Mouse (Mus musculus) heart, postnatal 4 days (tissue): ENCODE data around the gene Enpp6. TPM values are rescaled to one million over a fixed set of nuclear protein-coding genes. Genes with fewer than 3 reads are reported as not detected.
"Not testable (repeated sequence)": the region's sequence is repeated elsewhere in the genome, so short reads cannot be mapped to it uniquely, and the experiment has no call there.

Experiments used
- DNase-seq: peaks from one replicate; pipeline ENCODE4 v3.0.0; 2021
- total RNA-seq, 2 experiments: library from RNA; stranded (reverse); gene quantifications; 2 replicates each; pipeline ENCODE4 v1.2.3; 2021

Enpp6 gene
- total RNA-seq, 2 experiments from 2014 or later: 9.7 to 11.2 TPM

DNA sequence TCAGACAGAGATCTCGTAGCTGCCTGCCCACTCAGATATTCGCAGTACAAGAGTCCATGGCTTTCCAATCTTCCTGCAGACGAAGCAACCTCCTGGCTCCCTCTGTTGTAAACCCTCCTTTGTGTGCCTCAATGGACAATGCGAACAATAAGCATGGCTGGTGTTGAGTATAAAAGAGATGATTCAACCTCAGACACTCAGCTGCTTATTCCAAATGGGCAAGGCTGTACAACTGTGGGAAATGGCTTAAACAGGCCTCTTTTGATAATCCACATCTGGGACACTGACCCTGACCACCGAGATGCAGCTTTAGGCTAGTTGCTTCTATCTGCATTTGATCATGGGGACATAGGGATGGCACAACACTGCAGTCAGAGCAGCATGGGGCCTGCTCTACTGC, 19.0 kb downstream of the Enpp6 start:
- DNase-seq: no peak

DNA sequence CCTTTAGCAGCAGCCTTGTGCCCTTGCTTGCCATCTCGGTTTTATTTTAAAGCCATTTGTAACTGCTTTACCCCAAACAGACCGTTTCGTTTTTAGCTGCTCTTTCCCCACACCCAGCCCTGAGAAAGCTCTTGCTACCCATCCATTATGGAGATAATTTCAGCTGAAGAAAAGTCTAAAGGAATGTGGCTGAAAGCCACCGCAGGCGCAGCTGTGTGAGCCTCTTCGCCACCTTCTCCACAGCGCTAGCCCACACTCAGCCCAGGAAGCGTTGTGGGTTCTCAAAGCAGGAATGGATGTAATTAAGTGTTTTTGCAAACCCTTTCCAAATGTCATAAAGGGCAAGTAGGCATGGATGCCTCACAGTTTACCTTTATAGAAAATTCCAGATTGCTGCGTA, 20.1 kb downstream of the Enpp6 start:
- no peak for DNase-seq

GRCm38 (mm10) chr8:47008220-47008773, 21.6 kb downstream of the Enpp6 start:
- no peak for DNase-seq

- DNase-seq: peak; percentile 80
Measured at GRCm38 (mm10) chr8:47016268-47016946, 29.7 kb downstream of the Enpp6 start.

GRCm38 (mm10) chr8:47021135-47021555, 34.5 kb downstream of the Enpp6 start:
- DNase-seq: no peak

DNA sequence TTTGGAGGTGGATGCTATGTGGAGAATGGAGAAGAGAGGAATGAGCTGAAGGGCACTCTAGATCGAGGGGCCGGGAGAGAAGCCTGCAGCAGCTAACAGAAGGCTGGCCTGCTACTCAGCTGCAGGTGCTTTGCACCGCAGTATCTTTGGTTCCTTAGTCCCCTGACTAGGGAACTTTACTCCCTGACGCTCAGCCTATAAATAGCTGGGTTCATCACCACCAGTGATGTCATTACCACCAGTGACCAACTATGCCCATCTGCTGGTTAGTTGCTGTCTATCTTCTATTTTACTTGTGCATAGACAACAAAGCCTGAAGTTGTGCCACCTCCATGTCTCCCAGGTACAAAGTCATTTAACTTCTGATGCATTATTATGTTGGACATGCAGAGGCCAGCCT, 37.9 kb downstream of the Enpp6 start:
- DNase-seq: no peak

DNA sequence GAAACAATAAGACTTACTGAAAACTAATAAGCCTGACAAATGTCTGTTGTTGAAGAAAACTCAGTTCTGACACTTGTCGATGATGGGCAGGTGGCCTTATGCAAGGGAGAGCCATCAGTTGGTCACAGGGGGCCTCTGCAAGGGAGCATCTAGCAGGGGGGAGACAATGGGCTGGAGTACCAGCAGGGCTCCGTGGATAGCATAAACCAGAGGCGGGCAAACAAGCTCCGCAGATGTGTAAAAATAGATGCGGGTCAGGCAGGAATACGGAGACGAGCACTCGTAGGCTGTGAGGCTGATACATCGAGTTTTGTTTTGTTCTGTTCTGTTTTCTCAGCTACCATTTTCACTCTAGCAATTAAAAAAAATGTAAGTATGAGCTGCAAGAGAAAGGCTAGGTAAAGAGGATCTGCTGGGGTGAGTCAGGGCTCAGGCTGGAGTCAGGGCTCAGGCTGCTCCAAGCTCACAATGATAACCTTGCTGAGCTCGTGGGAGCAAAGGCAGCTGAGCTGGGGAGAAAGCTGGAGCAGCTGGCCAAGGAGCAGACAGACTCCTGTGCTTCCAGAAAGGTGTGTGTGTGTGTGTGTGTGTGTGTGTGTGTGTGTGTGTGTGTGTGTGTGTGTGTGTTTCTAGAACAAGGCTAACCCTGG, 40.3 kb downstream of the Enpp6 start:
- no peak for DNase-seq

DNA sequence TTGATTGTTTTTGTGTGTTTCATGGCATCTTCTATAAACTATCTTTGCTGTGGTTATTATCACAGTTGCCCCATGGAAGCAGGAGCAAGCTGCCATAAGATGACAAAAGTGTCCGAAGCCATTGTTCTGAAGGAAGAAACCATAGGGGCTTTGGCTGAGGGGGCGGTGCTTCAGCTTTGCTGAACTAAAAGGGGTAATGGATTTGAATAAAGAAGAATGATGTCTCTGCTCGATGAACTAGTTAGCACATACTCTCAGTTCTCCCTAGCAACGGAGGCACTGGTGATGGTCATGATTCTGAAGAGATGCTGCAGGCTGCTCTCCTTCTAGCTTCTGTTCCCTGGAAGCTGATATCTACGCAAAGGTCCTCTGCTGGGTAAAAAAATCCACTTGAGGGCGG, 41.8 kb downstream of the Enpp6 start:
- DNase-seq: no peak

DNA sequence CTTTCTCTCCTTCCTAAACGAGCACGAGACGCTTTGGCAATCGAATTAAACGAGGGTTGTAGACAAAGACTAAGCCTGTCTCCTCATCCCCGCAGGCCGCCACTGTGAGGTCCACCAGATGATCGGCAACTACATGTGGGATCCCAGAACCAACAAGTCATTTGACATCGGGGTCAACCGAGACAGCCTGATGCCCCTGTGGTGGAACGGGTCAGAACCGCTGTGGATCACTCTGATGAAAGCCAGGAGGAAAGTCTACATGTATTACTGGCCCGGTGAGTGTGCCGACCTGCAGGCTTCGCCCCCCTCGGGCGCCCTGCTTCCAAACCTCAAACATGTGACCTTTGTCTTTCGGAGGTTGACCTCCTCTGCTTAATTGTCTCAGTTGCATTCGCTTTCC, 43.6 kb downstream of the Enpp6 start:
- DNase-seq: no peak

DNA sequence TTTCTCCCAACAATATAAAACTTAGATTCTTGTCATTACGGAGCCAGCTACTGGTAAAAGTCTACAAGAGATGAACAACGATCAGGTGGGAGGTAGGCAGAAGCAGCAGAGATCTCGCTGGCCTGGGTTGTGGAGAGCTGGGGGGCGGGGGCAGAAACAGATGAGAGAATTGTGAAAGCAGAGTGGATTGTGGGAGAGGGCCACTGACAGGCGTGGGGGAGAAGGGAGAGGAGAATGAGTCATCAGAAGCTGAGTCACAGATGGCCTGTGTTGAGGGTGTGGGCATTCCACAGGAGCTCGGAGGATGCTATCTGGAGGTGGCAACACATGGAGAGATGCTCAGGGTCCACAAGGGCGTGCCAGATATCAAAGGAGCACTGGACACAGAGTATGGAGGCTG, 45.4 kb downstream of the Enpp6 start:
- DNase-seq: no peak

DNA sequence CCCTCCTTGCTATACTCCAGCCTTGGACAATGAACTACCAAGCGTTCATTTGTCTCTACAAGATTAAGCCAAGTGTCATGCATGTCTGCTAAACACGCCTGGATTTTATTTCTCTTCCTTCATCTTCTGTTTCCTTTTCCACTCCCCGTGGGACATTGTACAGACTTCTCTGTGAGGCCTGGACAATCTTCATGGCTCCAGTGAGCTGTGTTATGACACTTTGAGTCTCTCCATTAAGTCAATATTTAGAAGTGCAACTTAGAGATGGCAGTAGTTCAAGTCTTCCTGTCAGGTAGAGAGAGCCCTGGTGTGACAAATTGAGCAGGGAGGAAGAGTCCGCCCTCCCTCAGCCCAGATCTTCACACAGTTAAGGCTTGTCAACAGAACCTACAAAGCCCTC, 47.3 kb downstream of the Enpp6 start:
- no peak for DNase-seq

DNA sequence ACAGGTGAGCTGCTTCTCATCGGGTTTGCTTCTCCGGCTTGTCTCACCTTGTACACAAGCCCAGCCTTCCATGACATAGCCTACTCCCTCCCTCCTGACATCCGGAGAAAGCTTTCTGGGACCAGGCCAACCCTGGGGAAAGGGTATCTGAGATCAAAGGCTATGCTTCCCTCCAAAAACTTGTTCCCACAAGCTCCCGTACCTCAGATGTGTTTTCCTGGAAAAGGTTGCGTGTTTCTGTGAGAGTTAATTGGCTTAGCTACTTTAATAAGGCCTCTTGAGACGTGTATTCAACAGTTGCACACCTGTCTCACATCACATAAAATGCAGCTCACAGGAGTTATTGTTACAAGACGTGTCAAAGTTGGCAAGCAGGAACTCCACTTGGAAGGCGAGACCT, 49.8 kb downstream of the Enpp6 start:
- no peak for DNase-seq

- DNase-seq: no peak
Measured at GRCm38 (mm10) chr8:47037405-47037804, 50.7 kb downstream of the Enpp6 start.

DNA sequence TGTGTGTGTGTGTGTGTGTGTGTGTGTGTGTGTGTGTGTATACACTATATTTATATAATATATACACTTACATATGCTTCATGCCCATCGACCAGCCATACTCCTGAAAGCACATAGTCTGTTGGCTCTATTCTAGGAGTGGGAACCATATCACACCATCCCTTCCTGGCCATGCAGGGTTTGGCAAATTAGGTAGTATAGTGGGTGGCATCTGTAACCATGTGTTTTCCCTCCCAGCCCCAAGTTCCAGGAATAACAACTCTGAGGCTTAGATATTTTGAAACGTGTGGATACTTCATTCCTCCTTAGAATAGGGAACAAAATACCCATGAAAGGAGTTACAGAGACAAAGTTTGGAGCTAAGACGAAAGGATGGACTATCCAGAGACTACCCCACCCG, 53.5 kb downstream of the Enpp6 start:
- DNase-seq: not testable (repeated sequence)

GRCm38 (mm10) chr8:47046340-47046739, 59.7 kb downstream of the Enpp6 start:
- DNase-seq: no peak

DNA sequence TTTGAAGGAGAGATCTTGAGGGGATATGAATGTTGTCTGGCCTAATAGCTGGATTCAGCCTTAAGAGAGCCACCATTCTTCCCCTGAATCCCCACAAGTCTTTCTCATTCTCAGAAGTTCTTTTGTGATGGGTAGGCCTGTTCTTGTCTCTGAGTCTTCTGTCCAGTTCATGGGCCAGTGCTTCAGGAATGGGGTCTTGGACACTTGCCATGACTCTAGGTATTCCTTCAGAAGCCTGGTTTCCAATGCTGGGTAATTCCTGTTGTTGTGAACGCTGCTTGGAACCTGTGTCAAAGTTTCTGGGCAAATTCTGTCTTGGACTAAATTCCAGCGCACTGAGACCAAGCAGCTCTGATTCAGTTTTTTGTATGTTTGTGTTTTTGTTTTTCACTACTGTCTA, 60.5 kb downstream of the Enpp6 start:
- DNase-seq: no peak

DNA sequence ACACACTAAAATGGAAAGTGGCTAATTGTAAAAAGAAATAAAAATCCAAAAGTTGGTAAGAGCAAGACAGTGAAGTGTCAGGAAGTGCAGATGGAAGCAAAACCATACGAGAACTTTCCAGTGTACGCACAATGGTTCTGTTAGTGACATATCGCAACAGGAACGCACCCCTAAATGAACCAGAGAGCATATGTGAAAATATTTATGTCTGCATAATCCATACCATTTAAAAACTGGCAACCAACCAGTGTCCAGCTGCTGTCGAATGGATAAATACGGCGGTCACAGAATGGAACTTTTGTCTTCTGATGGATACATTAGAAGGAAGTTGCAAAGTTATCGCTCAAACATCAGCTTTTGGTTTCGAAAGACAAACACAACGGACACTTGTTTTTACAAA, 61.9 kb downstream of the Enpp6 start:
- no peak for DNase-seq

GRCm38 (mm10) chr8:47052643-47053042, 66.0 kb downstream of the Enpp6 start:
- DNase-seq: no peak

DNA sequence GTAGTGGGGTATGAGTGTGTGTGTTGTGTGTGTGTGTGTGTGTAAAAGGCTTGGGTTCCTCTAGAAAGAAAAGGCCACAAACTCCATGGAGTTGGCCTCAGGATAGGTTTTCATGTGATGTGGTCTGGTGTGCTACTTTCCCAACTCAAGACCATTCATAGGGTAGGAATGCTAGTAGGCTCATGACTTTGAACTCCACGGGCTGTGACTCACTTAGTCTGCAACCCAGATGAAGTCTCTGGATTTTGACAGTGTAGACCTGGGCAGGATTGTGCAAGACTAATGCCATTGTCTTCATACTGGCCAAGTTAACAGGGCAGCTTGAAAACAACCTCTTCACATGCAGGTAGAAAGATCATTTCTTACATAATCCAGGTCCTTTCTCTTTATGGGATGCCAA, 69.4 kb downstream of the Enpp6 start:
- DNase-seq: no peak

GRCm38 (mm10) chr8:47058526-47058925, 71.8 kb downstream of the Enpp6 start:
- DNase-seq: no peak

DNA sequence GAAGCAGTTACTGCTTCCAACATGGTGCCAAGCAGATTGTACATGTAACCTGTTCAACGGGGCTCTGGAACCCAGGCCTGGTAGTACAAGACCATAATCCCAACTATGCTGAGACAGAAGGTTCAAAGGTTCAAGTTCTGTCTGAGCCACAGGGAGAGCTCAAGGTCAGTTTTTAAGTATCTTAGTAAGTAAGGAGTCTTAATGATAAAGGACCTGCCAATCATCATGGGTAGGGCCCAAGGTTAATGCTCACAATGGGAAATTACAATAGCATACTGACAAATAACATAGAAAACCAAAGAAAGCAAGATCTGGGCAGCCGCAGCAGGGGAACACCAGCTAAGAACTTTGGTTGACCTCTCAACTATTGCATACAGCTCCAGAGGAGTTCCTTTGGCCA, 72.3 kb downstream of the Enpp6 start:
- no peak for DNase-seq

GRCm38 (mm10) chr8:47061105-47061720, 74.5 kb downstream of the Enpp6 start:
- DNase-seq: no peak

DNA sequence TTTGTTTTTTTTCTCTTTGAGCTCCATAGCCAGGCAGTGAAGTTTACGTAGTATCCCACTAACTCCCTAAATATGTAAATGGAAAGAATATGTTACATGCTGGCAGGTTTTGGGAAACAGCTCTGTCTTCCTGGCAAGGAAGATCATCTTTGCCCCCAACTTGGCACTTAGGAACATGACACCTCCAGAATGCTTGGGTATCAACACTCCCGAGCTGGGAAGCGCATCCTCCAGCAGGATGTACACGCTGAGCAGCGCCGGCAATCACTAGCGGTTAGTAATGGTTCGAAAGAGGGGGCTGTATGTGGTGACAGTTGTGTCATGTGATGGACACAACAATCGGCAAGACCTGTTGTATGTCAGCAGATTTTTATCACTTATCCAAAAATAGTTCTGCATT, 80.4 kb downstream of the Enpp6 start:
- no peak for DNase-seq

DNA sequence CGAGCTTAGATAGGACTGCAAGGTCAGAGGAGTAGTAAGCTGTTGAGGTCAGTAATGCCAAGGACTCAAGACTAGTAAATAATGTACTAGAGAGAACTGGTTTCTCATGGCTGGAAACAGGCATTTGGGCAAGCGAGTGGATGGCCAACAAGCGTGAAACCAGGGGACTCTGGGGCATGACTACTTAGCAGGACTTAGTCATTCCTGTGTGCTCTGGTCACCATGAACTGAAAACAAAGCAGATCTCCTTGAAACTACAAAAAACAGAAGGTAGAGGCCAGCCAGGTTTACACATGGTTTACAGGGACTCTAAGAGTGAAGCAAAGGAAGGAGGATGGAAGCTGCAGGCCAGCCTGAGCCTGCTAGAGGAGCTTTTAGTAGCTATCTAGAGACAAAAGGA, 82.9 kb downstream of the Enpp6 start:
- DNase-seq: no peak
